Mouse (Mus musculus) ES-CJ7 (cell line): Measurements from ENCODE around the gene Rnf144a.

Experiments
- DNase-seq: peaks from one replicate; pipeline ENCODE4 v3.0.0; 2011; ENCODE audit warnings: low read depth, low spot score

Gene Rnf144a

DNA sequence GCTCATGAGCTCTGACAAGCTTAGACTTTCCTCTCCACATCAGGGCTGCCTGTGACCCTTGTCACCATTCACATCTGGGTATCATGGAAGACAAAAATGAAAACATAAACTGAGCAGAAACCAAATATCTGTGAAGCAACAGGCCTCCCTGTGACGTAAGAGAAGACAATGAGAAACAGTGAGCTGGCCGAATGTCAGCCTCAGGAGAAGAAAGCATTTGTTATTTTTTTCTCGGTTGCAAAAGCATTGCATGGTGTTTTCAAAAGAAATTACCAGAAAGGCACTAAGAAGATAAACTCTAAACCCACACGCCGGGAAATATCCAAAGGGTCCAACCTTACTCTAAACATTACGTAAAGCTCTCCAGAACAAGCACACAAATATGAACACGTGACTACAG lies 41.3 kb downstream of the Rnf144a start:
- no peak for DNase-seq

DNA sequence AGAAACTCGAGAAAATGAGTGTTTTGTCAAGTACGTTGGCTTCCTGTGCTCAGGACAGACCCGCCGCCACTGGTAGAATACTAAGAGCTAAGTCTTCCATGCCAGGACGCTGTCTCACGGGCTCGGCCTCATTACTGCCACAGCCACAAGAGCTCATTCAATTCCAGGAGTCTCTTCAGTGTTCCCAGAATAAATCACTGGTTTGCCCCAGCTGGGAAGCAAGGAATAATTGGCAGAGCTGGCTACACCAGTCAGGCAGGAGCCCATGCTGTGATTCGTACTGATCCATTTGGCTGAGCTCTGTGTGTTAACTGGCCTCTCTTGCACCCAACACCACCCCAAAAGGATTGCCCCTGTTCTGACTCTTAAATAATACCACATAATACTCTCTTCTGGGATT lies 45.0 kb downstream of the Rnf144a start:
- no peak for DNase-seq

DNA sequence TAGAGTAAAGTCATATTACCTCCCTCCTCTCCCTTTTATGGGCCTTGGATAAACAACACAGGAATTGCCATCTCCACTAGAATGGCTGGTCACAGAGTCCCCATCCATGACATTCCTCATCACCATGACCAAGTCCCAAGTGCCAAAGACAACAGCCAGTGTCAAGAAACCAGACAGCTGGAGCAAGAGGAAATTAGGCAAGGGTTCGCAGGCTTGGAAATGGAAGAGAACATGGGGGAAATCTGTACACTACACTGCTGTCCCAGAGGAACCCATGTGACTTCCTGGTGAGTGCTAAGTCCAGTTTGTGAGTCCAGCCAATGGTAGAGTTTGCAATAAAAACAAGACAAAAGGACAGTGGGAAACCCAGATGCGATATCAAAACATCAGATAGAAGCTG lies 47.7 kb downstream of the Rnf144a start:
- DNase-seq, result no peak

DNA sequence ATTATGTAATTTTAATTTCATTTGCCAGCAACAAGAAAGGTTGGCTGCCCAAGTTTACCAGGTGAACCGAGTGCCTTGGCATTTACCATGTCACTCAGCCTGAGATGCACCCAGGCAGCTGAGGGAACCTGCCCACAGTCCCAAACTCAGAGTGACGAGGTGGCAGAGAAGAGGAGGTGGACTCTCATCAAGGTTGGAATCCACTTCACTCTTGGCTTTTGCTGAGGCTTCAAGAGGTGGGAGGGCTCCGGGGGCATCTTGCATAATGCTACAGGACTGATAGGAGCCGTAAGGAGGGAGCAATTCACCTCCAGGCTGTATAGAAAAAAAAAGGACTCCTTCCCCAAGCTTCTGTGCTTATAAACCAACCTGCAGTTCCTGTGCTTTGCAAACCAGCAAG lies 48.7 kb downstream of the Rnf144a start:
- DNase-seq, result no peak

DNA sequence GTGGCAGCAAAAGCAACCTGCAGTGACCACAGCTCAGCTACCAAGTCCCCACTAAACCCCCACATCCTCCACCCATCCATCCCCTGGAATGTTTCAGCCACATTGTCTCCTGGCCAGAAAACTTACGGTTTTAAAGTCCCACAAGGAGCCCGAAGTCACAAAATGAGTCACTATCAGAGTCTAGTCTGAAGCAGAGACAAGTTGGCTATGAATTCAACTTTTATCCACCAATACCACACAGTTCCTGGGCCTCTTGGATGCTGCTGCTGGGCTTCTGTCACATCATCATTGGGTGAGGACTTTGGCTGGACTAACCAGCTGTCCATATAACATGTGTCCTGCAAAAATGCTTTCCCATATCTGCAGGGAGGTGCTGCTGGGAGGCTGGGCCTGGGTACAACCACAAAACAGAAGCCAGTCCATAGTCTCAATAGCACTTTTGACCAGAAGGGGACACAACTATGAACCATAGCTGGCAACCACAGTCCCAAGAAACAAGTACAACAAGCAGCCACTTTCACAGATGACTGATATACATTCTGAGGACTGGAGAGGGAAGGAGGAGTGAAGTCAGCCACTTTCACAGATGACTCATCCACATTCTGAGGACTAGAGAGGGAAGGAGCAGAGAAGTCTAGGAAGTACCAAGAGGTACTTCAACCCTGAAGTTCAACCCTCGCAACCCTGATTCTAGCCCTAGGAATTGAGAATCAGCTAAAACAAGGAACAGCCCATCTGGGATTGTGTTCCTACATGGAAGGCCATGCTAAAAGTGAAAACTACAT lies 49.3 kb downstream of the Rnf144a start:
- no peak for DNase-seq

- no peak for DNase-seq
These were observed 50.2 kb downstream of the Rnf144a start for GRCm38 (mm10) chr12:26364822-26365221.

DNA sequence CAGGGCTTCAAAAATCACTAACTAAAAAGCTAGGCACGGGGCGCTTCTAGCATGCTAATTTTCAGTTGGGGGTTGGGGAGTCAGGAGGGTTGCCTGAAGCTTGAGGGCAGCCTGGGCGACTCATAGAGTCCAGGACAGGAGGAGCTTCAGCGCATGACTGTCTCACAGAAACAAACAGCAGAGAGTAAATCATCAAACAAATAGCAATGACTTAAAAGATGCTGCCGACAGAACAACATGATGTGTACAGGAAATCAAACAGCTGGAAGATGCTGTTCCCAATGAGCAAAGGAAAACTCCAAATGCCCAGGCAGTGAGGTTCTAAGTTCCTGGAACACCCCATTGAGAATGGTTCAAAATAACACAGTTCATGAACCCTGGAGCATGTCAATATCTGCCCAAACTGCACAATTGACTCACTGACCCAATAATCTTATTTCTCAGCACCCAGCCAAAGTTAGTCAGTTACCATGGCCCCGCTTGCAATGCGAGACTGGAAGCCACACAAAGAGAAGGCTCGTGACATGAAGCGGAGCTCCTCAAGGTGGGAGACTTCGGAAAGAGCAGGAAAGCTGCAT lies 54.0 kb downstream of the Rnf144a start:
- DNase-seq, result no peak

- no peak for DNase-seq
These were observed 55.2 kb downstream of the Rnf144a start for GRCm38 (mm10) chr12:26359817-26360216.

DNA sequence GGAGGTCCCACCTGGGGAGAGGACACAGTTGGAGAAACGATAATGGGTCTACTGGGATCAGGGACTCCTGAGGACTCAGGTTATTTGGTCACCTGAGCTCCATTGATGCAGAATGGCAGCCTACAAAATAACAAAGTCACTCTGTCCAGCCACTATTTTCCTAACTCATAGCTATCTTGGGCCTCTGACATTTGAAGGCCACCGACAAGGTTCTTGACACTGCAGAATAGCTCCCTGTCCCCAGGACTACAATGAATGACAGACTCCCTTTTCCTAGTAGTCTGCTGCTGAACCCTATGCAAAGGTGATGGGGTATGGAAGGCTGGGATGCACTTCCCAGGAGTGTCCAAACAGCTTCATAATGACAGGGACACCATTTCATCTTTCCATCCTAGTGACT lies 55.8 kb downstream of the Rnf144a start:
- no peak for DNase-seq

DNA sequence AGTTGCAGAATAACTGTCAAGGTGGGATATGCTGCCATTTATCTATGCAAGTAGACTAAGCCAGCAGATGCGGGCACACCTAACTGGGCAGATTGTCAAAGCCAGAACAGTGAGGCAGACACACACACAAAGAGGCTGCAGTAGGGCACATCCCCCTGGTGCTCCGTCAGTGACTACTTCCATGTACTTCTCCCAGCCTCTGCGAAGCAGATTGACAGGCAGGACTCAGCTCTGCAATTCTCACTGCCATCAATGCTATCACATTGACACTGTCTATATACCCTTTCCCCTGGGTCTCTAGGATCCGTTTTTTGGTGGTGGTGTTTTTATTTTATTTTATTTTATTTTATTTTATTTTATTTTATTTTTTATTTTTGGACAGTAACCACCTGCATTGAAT lies 57.8 kb downstream of the Rnf144a start:
- DNase-seq, result no peak

- DNase-seq, result no peak
These were observed 58.9 kb downstream of the Rnf144a start for GRCm38 (mm10) chr12:26356191-26356590.

- DNase-seq, result no peak
These were observed 63.7 kb downstream of the Rnf144a start for GRCm38 (mm10) chr12:26351321-26351720.

- DNase-seq, result no peak
These were observed 70.6 kb downstream of the Rnf144a start for GRCm38 (mm10) chr12:26344408-26344807.

GRCm38 (mm10) chr12:26343131-26343530 lies 71.9 kb downstream of the Rnf144a start:
- DNase-seq, result no peak

DNA sequence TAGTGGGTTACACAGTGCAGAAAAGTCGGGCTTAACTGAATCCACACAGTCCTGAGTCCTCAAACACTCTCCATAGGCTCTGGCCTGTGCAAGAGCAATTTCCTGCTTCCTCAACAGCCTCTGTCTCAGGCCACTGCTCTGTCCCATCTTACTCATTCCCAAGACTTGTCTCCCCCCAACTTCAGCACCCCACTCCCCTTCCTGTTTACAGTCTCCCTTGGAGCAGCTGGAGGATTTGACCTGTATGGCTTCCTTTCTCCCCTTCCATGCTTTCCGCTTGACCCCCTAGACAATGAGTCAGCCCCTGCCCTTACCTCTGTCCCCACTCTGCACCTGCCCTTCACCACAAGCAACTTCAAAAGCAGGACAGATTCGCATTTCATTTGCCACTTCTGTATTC lies 72.4 kb downstream of the Rnf144a start:
- no peak for DNase-seq

DNA sequence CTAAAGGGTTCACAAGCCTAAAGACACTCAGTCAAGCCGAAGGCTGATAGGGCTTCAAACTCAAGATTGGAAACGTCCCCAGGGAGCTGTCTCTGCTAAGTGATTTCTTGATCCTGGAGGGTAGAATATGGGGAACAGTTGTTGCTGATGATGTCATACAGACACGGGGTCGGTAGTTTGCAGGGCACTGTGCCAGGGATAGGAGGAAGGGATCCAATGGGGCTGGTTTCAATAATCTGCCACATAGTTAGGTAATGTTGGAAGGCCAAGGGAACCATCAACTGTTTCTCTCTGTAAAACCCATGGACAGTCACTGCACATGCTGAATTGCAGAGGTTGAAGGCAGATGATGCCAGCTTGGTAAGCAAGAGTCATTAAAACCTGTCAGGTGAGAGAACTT lies 73.0 kb downstream of the Rnf144a start:
- DNase-seq, result no peak

DNA sequence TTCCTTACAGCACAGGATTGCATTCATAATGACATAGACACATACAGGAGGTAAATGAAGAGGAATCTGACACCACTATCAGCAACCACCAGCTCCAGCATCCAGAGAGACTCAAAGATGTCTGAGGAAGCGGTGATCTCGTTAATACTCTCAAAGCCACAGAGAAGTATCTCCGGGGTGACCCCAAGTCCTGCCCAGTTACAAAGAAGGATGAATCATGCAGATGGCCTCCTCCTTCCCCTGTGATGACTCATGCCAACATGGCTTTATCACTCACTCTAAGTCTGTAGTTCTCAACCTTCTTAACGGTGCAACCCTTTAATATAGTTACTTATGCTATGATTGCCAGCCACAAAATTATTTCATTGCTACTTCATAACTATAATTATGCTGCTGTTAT lies 74.4 kb downstream of the Rnf144a start:
- no peak for DNase-seq

- no peak for DNase-seq
These were observed 75.2 kb downstream of the Rnf144a start for GRCm38 (mm10) chr12:26339886-26340285.

GRCm38 (mm10) chr12:26339181-26339580 lies 75.9 kb downstream of the Rnf144a start:
- no peak for DNase-seq

DNA sequence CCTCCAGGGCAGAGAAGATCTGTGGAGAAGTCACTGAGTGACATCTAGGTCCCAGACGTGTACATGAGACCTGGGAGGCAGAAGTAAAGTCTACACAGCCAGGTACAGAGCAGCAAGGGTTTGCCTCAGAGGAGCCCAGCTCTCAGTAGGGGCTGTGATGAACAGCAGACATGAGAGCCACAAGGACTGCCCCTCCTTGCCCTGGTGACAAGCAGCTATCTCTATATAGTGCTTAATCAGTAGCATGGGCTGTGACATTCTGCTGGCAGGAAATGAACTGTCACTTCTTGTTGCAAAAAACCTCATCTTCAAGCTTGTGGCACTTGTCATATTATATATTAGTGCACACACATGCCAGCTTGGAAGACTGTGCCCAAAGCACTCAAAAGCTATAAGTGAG lies 81.4 kb downstream of the Rnf144a start:
- no peak for DNase-seq

DNA sequence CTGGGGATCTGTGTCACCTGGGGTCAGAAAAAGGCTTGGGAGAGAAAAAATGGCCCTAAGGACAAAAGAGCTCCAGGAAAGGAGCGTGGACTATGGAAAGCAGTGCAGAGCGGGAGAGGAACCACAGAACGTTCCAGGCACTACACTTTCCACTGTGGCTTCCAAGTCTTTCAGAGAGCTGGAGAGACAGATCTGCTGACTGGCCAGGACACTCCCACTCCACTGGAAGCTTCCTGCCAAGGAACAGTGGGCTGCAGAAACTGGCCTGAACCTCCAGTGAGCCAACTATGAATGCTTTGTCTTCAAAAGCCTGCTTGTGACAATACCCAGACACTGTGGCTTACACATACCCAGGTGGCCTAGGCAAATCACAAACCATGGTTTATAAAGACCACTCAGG lies 84.0 kb downstream of the Rnf144a start:
- no peak for DNase-seq

DNA sequence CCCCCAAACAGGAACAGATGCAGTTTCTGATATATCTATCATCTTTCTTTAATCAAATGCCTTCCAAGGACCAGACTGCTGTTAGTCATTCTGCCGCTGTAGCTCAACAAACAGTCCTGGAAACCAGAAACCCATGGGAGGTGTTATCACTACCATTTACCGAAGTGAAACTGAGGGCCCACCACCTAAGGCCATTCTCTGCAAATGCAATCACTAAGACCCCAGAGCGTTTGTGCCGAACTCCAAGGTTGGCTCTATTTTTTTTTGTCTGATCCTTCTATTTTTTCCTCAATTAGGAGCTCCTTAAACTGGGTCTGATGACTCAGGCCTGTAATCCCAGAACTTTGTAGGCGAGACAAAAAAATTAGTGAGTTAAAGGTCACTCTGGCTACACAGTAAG lies 85.3 kb downstream of the Rnf144a start:
- DNase-seq, result no peak

DNA sequence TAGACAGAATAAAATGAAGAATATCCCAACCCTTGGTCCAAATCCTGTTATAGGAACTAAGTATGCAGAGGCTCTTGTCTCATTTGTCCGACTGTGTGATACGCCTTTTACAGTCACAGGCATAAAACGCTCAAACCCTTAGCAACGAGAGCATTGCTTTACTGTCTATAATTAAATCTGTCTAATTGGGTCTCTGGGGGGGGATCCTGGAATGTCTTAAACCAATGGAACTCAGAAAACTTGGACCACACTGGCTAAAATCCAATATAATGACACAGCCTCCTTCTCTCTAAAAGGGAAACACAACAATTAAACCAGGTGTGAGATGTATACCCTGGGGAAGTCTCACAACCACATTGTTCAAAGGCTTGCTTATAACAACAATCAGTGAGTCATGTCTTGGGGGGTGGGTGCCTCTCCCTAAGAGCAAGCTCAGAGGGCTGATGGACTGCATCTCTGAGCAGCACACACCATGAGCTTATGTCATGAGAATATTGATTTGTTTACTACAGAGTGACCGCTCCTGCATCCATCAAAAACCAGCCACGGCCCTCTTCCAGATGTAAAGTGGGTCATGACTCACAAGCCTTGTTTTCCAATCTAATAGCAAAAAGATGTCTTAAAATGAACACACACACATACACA lies 85.9 kb downstream of the Rnf144a start:
- no peak for DNase-seq
